Mouse (Mus musculus) mouse trophoblast stem cell (cell line): ENCODE data around the gene Arf3.

Experiments used
- in situ Hi-C, 2 experiments: fragments of 300-500 bp; cut with MseI, MboI; formaldehyde crosslinking; loops; 2 replicates in 1 of 2; 3 replicates in 1 of 2; pipeline ENCODE4 v1.15.1; 2025

Arf3 gene

GRCm38 (mm10) chr15:98722191-98722590, 40.8 kb downstream of the Arf3 start:
- in situ Hi-C loops, result no loop called here

GRCm38 (mm10) chr15:98717301-98717700, 45.7 kb downstream of the Arf3 start:
- in situ Hi-C loops, result no loop called here

- in situ Hi-C loops, result no loop called here
Observed at GRCm38 (mm10) chr15:98714230-98714652, 48.8 kb downstream of the Arf3 start.

GRCm38 (mm10) chr15:98710442-98710841, 52.6 kb downstream of the Arf3 start:
- in situ Hi-C loops, result no loop called here

- in situ Hi-C loops, result no loop called here
Observed at GRCm38 (mm10) chr15:98707766-98708372, 55.1 kb downstream of the Arf3 start, which contains the start of gene Ccdc65. Gene Ccdc65 (plus strand): TSS chr15:98708207.

- in situ Hi-C loops, result loop anchor here in 1 of 2 experiments (5.0 kb wide), 1 partner anchor 42 kb away; the partner anchor contains the start of gene Ddx23
Observed at GRCm38 (mm10) chr15:98704312-98704711, 58.7 kb downstream of the Arf3 start.

- in situ Hi-C loops, result loop anchor here in 1 of 2 experiments (5.0 kb wide), 1 partner anchor 37 kb away; the partner anchor contains the start of gene Ddx23
Observed at GRCm38 (mm10) chr15:98699190-98700105, 63.6 kb downstream of the Arf3 start.

GRCm38 (mm10) chr15:98696216-98696615, 66.8 kb downstream of the Arf3 start:
- in situ Hi-C loops, result no loop called here

GRCm38 (mm10) chr15:98695726-98696125, 67.3 kb downstream of the Arf3 start:
- in situ Hi-C loops, result no loop called here

GRCm38 (mm10) chr15:98692171-98692715, 70.8 kb downstream of the Arf3 start:
- in situ Hi-C loops, result no loop called here

GRCm38 (mm10) chr15:98691486-98692147, 71.4 kb downstream of the Arf3 start:
- in situ Hi-C loops, result no loop called here

- in situ Hi-C loops, result no loop called here
Observed at GRCm38 (mm10) chr15:98689682-98690081, 73.3 kb downstream of the Arf3 start.
